Mouse (Mus musculus) heart, adult 9 months (tissue): Measurements from ENCODE around the gene Tcl1b2.
"Not testable (repeated sequence)": the region's sequence is repeated elsewhere in the genome, so short reads cannot be mapped to it uniquely, and the experiment has no call there.

Source experiments
- DNase-seq, 2 experiments: peaks; one replicate each; pipeline ENCODE4 v3.0.0; 2022; ENCODE audit warnings: low spot score in 2 of 2

Gene Tcl1b2

GRCm38 (mm10) chr12:105173366-105173765 lies 27.6 kb downstream of the Tcl1b2 start:
- no peak for DNase-seq

GRCm38 (mm10) chr12:105174318-105174717 lies 28.5 kb downstream of the Tcl1b2 start:
- DNase-seq, result not testable (repeated sequence)

GRCm38 (mm10) chr12:105176044-105176443 lies 30.2 kb downstream of the Tcl1b2 start, which contains the start of gene Tcl1b5:
TSS of gene Tcl1b5 (plus strand) at chr12:105176344.
- DNase-seq, result not testable (repeated sequence)

- not testable (repeated sequence) for DNase-seq
Measured at GRCm38 (mm10) chr12:105181040-105181644, 35.3 kb downstream of the Tcl1b2 start.

GRCm38 (mm10) chr12:105188980-105189379 lies 43.2 kb downstream of the Tcl1b2 start:
- not testable (repeated sequence) for DNase-seq

- not testable (repeated sequence) for DNase-seq
Measured at GRCm38 (mm10) chr12:105190743-105191142, 44.9 kb downstream of the Tcl1b2 start, which contains the start of gene Tcl1b3. TSS of gene Tcl1b3 (plus strand) at chr12:105191043.

- not testable (repeated sequence) for DNase-seq
Measured at GRCm38 (mm10) chr12:105199684-105200497, 54.1 kb downstream of the Tcl1b2 start.

- DNase-seq, result not testable (repeated sequence)
Measured at GRCm38 (mm10) chr12:105201657-105202056, 55.8 kb downstream of the Tcl1b2 start, which contains the start of gene Tcl1b4. TSS of gene Tcl1b4 (plus strand) at chr12:105201957.
